Mouse (Mus musculus) 416B (cell line): Measurements from ENCODE around the gene Gsdma2.

Experiments
- DNase-seq: peaks from one replicate; pipeline ENCODE4 v3.0.0; 2011; ENCODE audit warnings: low read depth

Gsdma2 gene

GRCm38 (mm10) chr11:98701213-98701670, 54.7 kb downstream of the Gsdma2 start, which contains the start of gene Csf3:
Gene Csf3 (plus strand): TSS chr11:98701263.
- DNase-seq: no peak

- DNase-seq: no peak
Measured at GRCm38 (mm10) chr11:98702323-98702722, 55.8 kb downstream of the Gsdma2 start.

- DNase-seq: no peak
Measured at GRCm38 (mm10) chr11:98705021-98705420, 58.5 kb downstream of the Gsdma2 start.
